Mouse (Mus musculus) heart, embryonic 10.5 days (tissue): Measurements from ENCODE around the gene Cfap99. TPM values are rescaled to one million over a fixed set of nuclear protein-coding genes. Genes with fewer than 3 reads are reported as not detected.

Experiments
- DNase-seq: peaks from one replicate; pipeline ENCODE4 v3.0.0-alpha.2; 2017; ENCODE audit warnings: low spot score
- H3K27ac ChIP-seq: fragments of 300-500 bp; sonication (generic); 2 replicates; pipeline ENCODE4 v1.5.1; 2016; ENCODE audit warnings: mild to moderate bottlenecking
- H3K27me3 ChIP-seq: fragments of 300-500 bp; sonication (generic); 2 replicates; pipeline ENCODE4 v1.6.1; 2016; ENCODE audit warnings: mild to moderate bottlenecking; ENCODE audit not compliant: poor library complexity, insufficient read depth, severe bottlenecking
- H3K36me3 ChIP-seq: fragments of 300-500 bp; sonication (generic); 2 replicates; pipeline ENCODE4 v1.6.1; 2016; ENCODE audit warnings: mild to moderate bottlenecking, moderate library complexity
- H3K4me1 ChIP-seq: fragments of 300-500 bp; sonication (generic); 2 replicates; pipeline ENCODE4 v1.6.1; 2016; ENCODE audit warnings: mild to moderate bottlenecking
- H3K4me3 ChIP-seq: fragments of 300-500 bp; sonication (generic); 2 replicates; pipeline ENCODE4 v1.5.1; 2016; ENCODE audit warnings: mild to moderate bottlenecking, moderate library complexity
- H3K9me3 ChIP-seq: fragments of 300-500 bp; sonication (generic); 2 replicates; pipeline ENCODE4 v1.6.1; 2016; ENCODE audit warnings: mild to moderate bottlenecking, moderate library complexity
- WGBS: fragments of 180-500 bp; shearing (Covaris S2); methylation state at CpG from one replicate; pipeline ENCODE4 v1.1.7; 2016; 5-methylcytosine and 5-hydroxymethylcytosine counted together
- polyA plus RNA-seq: library from polyadenylated mRNA; unstranded; fragments of >200 nt; fragmentation: Nextera tagmentation; extraction: Ambion mirVana; gene quantifications from 2 replicates; pipeline ENCODE4 v1.2.1, GENCODE M21; 2016

Gene Cfap99
- polyA plus RNA-seq, 1 experiment from 2014 or later: not detected

DNA sequence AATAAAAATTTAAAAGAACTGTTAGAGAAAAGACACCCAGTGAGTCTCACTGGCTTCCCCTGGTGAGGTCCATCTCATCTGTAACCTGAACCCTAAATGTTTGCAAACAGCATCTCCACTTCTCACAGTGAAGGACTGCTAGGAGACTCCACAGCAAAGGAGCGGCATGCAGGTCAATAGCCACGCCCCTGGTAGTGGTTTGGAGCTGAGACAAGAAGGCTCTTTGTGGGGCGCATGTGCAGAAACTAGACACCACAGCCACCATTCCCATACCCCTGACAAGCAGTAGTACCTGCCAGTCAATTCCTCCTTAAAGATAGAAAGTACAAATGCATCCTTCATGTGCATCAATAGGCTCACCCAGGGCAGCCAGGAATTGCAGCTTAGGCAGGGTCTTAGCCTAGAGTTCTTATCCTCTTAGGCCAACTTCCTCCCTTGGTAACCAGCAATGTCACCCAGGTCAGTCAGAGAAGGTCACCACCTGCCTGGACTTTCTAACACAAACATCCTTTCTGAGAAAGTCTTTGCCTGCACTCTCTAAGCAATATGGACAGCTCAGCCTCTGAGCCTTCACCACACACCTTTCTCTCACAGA is 4.1 kb upstream of the Cfap99 start:
- 43% methylated on average over 3 of the region's 3 CpGs for WGBS
- Histone ChIP-seq H3K4me1 (peaks cover 40% of the 10 kb centered on the region), H3K4me3 (no peak overlapping the region), H3K27me3 (peaks cover 63% of the 10 kb centered on the region), H3K9me3 (no peaks in the 10 kb centered on the region), H3K36me3 (no peaks in the 10 kb centered on the region), H3K27ac (no peak overlapping the region)
- no peak for DNase-seq

GRCm38 (mm10) chr5:34285285-34285684 is 3.1 kb upstream of the Cfap99 start:
- Histone ChIP-seq H3K27ac (no peak overlapping the region), H3K27me3 (peaks cover 73% of the 10 kb centered on the region), H3K9me3 (no peaks in the 10 kb centered on the region), H3K36me3 (no peaks in the 10 kb centered on the region), H3K4me3 (no peak overlapping the region), H3K4me1 (peaks cover 40% of the 10 kb centered on the region)
- DNase-seq: no peak
- WGBS: 90% methylated on average over 2 of the region's 2 CpGs

GRCm38 (mm10) chr5:34286516-34286915 is 1.9 kb upstream of the Cfap99 start:
- no peaks in the 10 kb centered on the region for H3K36me3 ChIP-seq
- peaks cover 35% of the 10 kb centered on the region for H3K4me1 ChIP-seq
- H3K4me3 ChIP-seq: peak overlapping the region; percentile 75
- no peaks in the 10 kb centered on the region for H3K9me3 ChIP-seq
- H3K27ac ChIP-seq: no peak overlapping the region
- peaks cover 85% of the 10 kb centered on the region for H3K27me3 ChIP-seq
- DNase-seq: no peak
- WGBS: 5% methylated on average over 11 of the region's 11 CpGs

GRCm38 (mm10) chr5:34287001-34287837 is 1.2 kb upstream of the Cfap99 start:
- Histone ChIP-seq H3K4me3 (peak overlapping the region; percentile 75), H3K36me3 (no peaks in the 10 kb centered on the region), H3K9me3 (no peaks in the 10 kb centered on the region), H3K27me3 (peaks cover 85% of the 10 kb centered on the region), H3K27ac (no peak overlapping the region), H3K4me1 (peaks cover 35% of the 10 kb centered on the region)
- DNase-seq: no peak
- WGBS: 1% methylated on average over 54 of the region's 54 CpGs

GRCm38 (mm10) chr5:34287838-34288145 is 608 bp upstream of the Cfap99 start:
- peaks cover 35% of the 10 kb centered on the region for H3K4me1 ChIP-seq
- WGBS: 2% methylated on average over 18 of the region's 18 CpGs
- no peaks in the 10 kb centered on the region for H3K9me3 ChIP-seq
- H3K4me3 ChIP-seq: peak overlapping the region; percentile 75
- peaks cover 86% of the 10 kb centered on the region for H3K27me3 ChIP-seq
- no peaks in the 10 kb centered on the region for H3K36me3 ChIP-seq
- H3K27ac ChIP-seq: peak overlapping the region; percentile 49; the same call in 1 of the 2 replicates
- DNase-seq: no peak

DNA sequence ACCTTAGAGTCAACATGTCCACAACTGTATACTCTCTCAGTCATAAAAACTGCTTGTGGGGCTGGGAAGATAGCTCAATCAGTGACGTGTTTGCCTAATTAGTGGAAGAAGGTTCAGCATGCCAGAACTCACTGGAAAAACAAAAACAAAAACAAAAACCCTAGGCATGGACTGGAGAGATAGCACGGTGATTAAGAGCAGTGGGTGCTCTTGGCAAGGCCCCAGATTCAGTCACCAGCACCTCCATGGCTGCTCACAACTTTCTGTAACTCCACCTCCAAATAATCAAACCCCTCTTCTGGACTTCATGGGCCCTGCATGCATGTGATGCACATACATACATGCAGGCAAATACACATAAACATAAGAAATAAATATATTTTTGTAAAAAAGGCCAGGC is 886 bp downstream of the Cfap99 start:
- peaks cover 36% of the 10 kb centered on the region for H3K4me1 ChIP-seq
- H3K9me3 ChIP-seq: no peaks in the 10 kb centered on the region
- no peak overlapping the region for H3K27ac ChIP-seq
- no peaks in the 10 kb centered on the region for H3K36me3 ChIP-seq
- DNase-seq: no peak
- H3K27me3 ChIP-seq: peaks cover 80% of the 10 kb centered on the region
- H3K4me3 ChIP-seq: no peak overlapping the region
- WGBS: 48% methylated on average over 2 of the region's 2 CpGs

DNA sequence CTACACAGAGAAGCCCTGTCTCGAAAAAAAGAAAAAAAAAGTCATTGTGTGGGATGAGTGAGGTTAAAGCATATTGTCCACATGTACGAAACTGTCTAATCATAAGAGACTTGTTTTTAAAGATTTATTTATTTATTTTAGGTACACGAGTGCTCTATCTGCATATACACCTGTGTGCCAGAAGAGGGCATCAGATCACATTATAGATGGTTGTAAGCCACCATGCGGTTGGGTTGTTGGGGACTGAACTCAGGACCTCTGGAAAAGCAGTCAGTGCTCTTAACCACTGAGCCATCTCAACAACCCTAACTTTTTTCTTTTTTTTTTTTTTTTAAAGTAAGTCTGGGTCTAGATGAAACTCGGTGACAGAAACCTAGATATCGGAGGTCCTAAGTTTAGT is 5.0 kb downstream of the Cfap99 start:
- DNase-seq: no peak
- H3K4me1 ChIP-seq: peaks cover 28% of the 10 kb centered on the region
- H3K36me3 ChIP-seq: no peaks in the 10 kb centered on the region
- H3K4me3 ChIP-seq: no peak overlapping the region
- peaks cover 48% of the 10 kb centered on the region for H3K27me3 ChIP-seq
- 73% methylated on average over 6 of the region's 6 CpGs for WGBS
- no peak overlapping the region for H3K27ac ChIP-seq
- no peaks in the 10 kb centered on the region for H3K9me3 ChIP-seq

DNA sequence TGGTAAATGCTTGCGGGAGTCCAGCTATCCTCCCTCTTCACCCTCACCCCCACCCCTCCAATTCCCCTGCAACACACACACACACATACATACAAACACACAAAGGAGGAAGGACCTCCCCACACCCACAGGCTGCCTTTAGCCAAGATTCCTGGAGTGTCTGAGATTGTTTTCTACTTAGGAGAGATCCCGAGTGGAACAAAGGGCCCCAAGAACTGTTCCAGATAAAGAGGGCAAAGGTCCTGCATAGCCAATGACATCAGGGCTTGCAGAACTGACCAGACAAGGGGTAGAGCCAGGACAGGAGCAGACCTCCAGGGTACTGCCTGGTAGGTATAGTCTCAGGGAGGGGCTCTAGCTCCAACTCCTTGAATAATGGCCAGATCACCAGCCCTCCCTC is 6.3 kb downstream of the Cfap99 start:
- Histone ChIP-seq H3K36me3 (no peaks in the 10 kb centered on the region), H3K4me1 (peaks cover 27% of the 10 kb centered on the region), H3K27ac (0 out of 2 replicates have a peak overlapping the region, but pooled peaks have one; percentile 23), H3K9me3 (no peaks in the 10 kb centered on the region), H3K27me3 (peaks cover 45% of the 10 kb centered on the region), H3K4me3 (no peak overlapping the region)
- no peak for DNase-seq
- WGBS: 23% methylated on average over 2 of the region's 2 CpGs

GRCm38 (mm10) chr5:34295141-34295540 is 6.7 kb downstream of the Cfap99 start:
- Histone ChIP-seq H3K27ac (0 out of 2 replicates have a peak overlapping the region, but pooled peaks have one; percentile 23), H3K9me3 (no peaks in the 10 kb centered on the region), H3K36me3 (no peaks in the 10 kb centered on the region), H3K4me1 (peaks cover 27% of the 10 kb centered on the region), H3K27me3 (peaks cover 40% of the 10 kb centered on the region), H3K4me3 (no peak overlapping the region)
- WGBS: 55% methylated on average over 2 of the region's 2 CpGs
- no peak for DNase-seq

- Histone ChIP-seq H3K36me3 (no peaks in the 10 kb centered on the region), H3K27ac (no peak overlapping the region), H3K27me3 (peaks cover 34% of the 10 kb centered on the region; the same call in 1 of the 2 replicates), H3K9me3 (no peaks in the 10 kb centered on the region), H3K4me1 (peaks cover 30% of the 10 kb centered on the region), H3K4me3 (no peak overlapping the region)
- 45% methylated on average over 4 of the region's 4 CpGs for WGBS
- no peak for DNase-seq
Observed at GRCm38 (mm10) chr5:34298061-34298460, 9.7 kb downstream of the Cfap99 start.

GRCm38 (mm10) chr5:34298937-34299535 is 10.6 kb downstream of the Cfap99 start:
- Histone ChIP-seq H3K36me3 (no peaks in the 10 kb centered on the region), H3K9me3 (no peaks in the 10 kb centered on the region), H3K4me1 (peaks cover 28% of the 10 kb centered on the region), H3K4me3 (no peak overlapping the region), H3K27ac (no peak overlapping the region), H3K27me3 (peaks cover 41% of the 10 kb centered on the region)
- 82% methylated on average over 10 of the region's 10 CpGs for WGBS
- no peak for DNase-seq

DNA sequence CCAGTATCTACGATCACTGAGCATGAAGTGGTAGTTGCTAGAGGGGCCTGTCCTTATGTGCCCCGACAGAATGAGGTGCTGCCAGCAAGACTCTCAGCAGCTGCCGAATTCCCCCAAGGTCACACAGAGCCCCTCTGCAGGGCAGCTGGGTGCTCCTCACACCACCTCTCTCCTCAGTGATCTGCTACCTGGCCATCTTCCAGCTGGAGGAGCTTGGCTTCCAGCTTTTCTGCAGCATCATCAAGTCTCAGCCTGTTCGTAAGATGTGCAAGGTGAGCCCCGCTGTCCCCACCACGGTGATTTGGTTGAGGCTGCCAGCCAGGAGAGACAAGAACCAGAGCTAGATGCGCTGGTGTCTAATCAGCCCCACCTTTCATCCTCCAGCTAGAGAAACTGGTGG is 14.0 kb downstream of the Cfap99 start:
- Histone ChIP-seq H3K36me3 (no peaks in the 10 kb centered on the region), H3K27me3 (peaks cover 55% of the 10 kb centered on the region), H3K9me3 (no peaks in the 10 kb centered on the region), H3K4me1 (peaks cover 10% of the 10 kb centered on the region; the same call in 1 of the 2 replicates), H3K4me3 (no peak overlapping the region), H3K27ac (no peak overlapping the region)
- 68% methylated on average over 7 of the region's 7 CpGs for WGBS
- no peak for DNase-seq

GRCm38 (mm10) chr5:34309016-34309415 is 20.6 kb downstream of the Cfap99 start:
- H3K36me3 ChIP-seq: no peaks in the 10 kb centered on the region
- no peak overlapping the region for H3K4me3 ChIP-seq
- WGBS: 64% methylated on average over 3 of the region's 3 CpGs
- no peaks in the 10 kb centered on the region for H3K4me1 ChIP-seq
- no peaks in the 10 kb centered on the region for H3K9me3 ChIP-seq
- DNase-seq: no peak
- H3K27me3 ChIP-seq: peaks cover 22% of the 10 kb centered on the region
- H3K27ac ChIP-seq: no peak overlapping the region
